Mouse (Mus musculus): ENCODE measurements around the gene AC109138.7. TPM values are rescaled to one million over a fixed set of nuclear protein-coding genes. Genes with fewer than 3 reads are reported as not detected.

AC109138.7 gene
- total RNA-seq, 2 experiments from 2014 or later = not detected

Small RNA genes lying within 50 kb of the gene (microRNA-seq; reads per million reads assigned to microRNA genes)
- gene Gm26115 (ENCODE audit: borderline number of aligned reads in 2 of 2) (0 reads per million in 2 experiments), gene Mir6985 (ENCODE audit: borderline number of aligned reads in 2 of 2) (2.4 to 4.3 reads per million in 2 experiments)

Other genes starting within 250 kb of the AC109138.7 start
- gene Aldh3b2, start 242.0 kb upstream of the AC109138.7 start, total RNA-seq (2021) = 10 to 100 TPM in 1 of 2 experiments, 1 to 10 TPM in 1; 6.7 to 13.8 TPM
- 10 to 100 TPM; 16.1 to 20.8 TPM for gene Acy3, start 227.8 kb upstream of the AC109138.7 start, total RNA-seq (2021)
- gene Tbx10, start 221.6 kb upstream of the AC109138.7 start, total RNA-seq (2021) = not detected
- gene Nudt8, start 213.8 kb upstream of the AC109138.7 start, total RNA-seq (2021) = 10 to 100 TPM; 27.6 to 33.3 TPM
- 1 to 10 TPM; 1.1 TPM for gene Gm49405, start 213.7 kb upstream of the AC109138.7 start, total RNA-seq (2021)
- gene Doc2g, start 211.0 kb upstream of the AC109138.7 start, total RNA-seq (2021) = 1 to 10 TPM; 1.9 to 2.4 TPM
- 100 to 1,000 TPM; 359 to 601 TPM for gene Ndufv1, start 201.6 kb upstream of the AC109138.7 start, total RNA-seq (2021)
- 100 to 1,000 TPM; 392 to 420 TPM for gene Gstp1, start 176.4 kb upstream of the AC109138.7 start, total RNA-seq (2021)
- 10 to 100 TPM; 50.2 to 66.1 TPM for gene Gstp2, start 168.3 kb upstream of the AC109138.7 start, total RNA-seq (2021)
- gene Gstp3, start 154.8 kb upstream of the AC109138.7 start, total RNA-seq (2021) = 1 to 10 TPM; 2.0 to 2.1 TPM
- not detected for gene Cabp2, start 132.8 kb upstream of the AC109138.7 start, total RNA-seq (2021)
- 100 to 1,000 TPM; 125 to 147 TPM for gene Cdk2ap2, start 117.2 kb upstream of the AC109138.7 start, total RNA-seq (2021)
- 100 to 1,000 TPM in 1 of 2 experiments, 10 to 100 TPM in 1; 85.6 to 115 TPM for gene Pitpnm1, start 114.4 kb upstream of the AC109138.7 start, total RNA-seq (2021)
- 100 to 1,000 TPM; 119 to 121 TPM for gene Aip, start 88.5 kb upstream of the AC109138.7 start, total RNA-seq (2021)
- gene Gpr152, start 74.6 kb upstream of the AC109138.7 start, total RNA-seq (2021) = not detected
- under 1 TPM; 0.16 to 0.60 TPM for gene Cabp4, start 70.3 kb upstream of the AC109138.7 start, total RNA-seq (2021)
- gene Coro1b, start 65.7 kb upstream of the AC109138.7 start, total RNA-seq (2021) = 100 to 1,000 TPM; 145 to 150 TPM
- 1 to 10 TPM; 3.2 to 3.3 TPM for gene Ptprcap, start 60.8 kb upstream of the AC109138.7 start, total RNA-seq (2021)
- 10 to 100 TPM; 30.2 to 36.3 TPM for gene Rps6kb2, start 51.0 kb upstream of the AC109138.7 start, total RNA-seq (2021)
- 1 to 10 TPM; 3.2 to 3.5 TPM for gene Carns1, start 38.9 kb upstream of the AC109138.7 start, total RNA-seq (2021)
- 1 to 10 TPM; 1.1 to 1.6 TPM for gene Tbc1d10c, start 23.1 kb upstream of the AC109138.7 start, total RNA-seq (2021)
- 100 to 1,000 TPM; 353 to 384 TPM for gene Ppp1ca, start 22.3 kb upstream of the AC109138.7 start, total RNA-seq (2021)
- 1 to 10 TPM; 7.5 to 9.0 TPM for gene Rad9a, start 12.7 kb upstream of the AC109138.7 start, total RNA-seq (2021)
- gene Clcf1, start 119 bp upstream of the AC109138.7 start, total RNA-seq (2021) = 10 to 100 TPM in 1 of 2 experiments, 1 to 10 TPM in 1; 7.9 to 11.1 TPM
- gene Pold4, start 17.5 kb downstream of the AC109138.7 start, total RNA-seq (2021) = 10 to 100 TPM; 41.0 to 44.4 TPM
- 10 to 100 TPM; 23.7 to 31.6 TPM for gene Ssh3, start 54.8 kb downstream of the AC109138.7 start, total RNA-seq (2021)
- gene Ankrd13d, start 68.8 kb downstream of the AC109138.7 start, total RNA-seq (2021) = 1 to 10 TPM; 3.2 to 5.0 TPM
- gene Grk2, start 91.9 kb downstream of the AC109138.7 start, total RNA-seq (2021) = 10 to 100 TPM; 55.9 to 62.9 TPM
- 100 to 1,000 TPM; 108 to 132 TPM for gene Kdm2a, start 183.9 kb downstream of the AC109138.7 start, total RNA-seq (2021)
- 10 to 100 TPM; 19.1 to 25.8 TPM for gene Rhod, start 225.1 kb downstream of the AC109138.7 start, total RNA-seq (2021)

All from adrenal gland, adult 18-20 months (tissue).